Mouse (Mus musculus) intestine, embryonic 16.5 days (tissue): ENCODE measurements around the gene Ptbp3. TPM values are rescaled to one million over a fixed set of nuclear protein-coding genes. Genes with fewer than 3 reads are reported as not detected.

Experiments
- polyA plus RNA-seq: library from polyadenylated mRNA; unstranded; fragments of >200 nt; fragmentation: Nextera tagmentation; extraction: Ambion mirVana; gene quantifications from 2 replicates; pipeline ENCODE4 v1.2.1, GENCODE M21; 2015

Gene Ptbp3
- polyA plus RNA-seq, 1 experiment from 2014 or later = 56.5 TPM

Other genes starting within 250 kb of the Ptbp3 start
- 12.7 and 13.0 TPM in 2 replicates for gene Susd1, start 110.7 kb downstream of the Ptbp3 start, polyA plus RNA-seq
- gene Hsdl2, start 32.2 kb upstream of the Ptbp3 start, polyA plus RNA-seq = 18.8 and 19.1 TPM in 2 replicates
- 9.6 and 10.8 TPM in 2 replicates for gene E130308A19Rik, start 76.8 kb upstream of the Ptbp3 start, polyA plus RNA-seq